Mouse (Mus musculus) neural tube, postnatal 0 days (tissue): ENCODE measurements around the gene Chic1. TPM values are rescaled to one million over a fixed set of nuclear protein-coding genes. Genes with fewer than 3 reads are reported as not detected.

Source experiments
- polyA plus RNA-seq: library from polyadenylated mRNA; unstranded; fragments of >200 nt; fragmentation: Nextera tagmentation; extraction: Ambion mirVana; gene quantifications from 2 replicates; pipeline ENCODE4 v1.2.1, GENCODE M21; 2015

Gene Chic1
- 5.0 and 5.3 TPM in 2 replicates for polyA plus RNA-seq

DNA sequence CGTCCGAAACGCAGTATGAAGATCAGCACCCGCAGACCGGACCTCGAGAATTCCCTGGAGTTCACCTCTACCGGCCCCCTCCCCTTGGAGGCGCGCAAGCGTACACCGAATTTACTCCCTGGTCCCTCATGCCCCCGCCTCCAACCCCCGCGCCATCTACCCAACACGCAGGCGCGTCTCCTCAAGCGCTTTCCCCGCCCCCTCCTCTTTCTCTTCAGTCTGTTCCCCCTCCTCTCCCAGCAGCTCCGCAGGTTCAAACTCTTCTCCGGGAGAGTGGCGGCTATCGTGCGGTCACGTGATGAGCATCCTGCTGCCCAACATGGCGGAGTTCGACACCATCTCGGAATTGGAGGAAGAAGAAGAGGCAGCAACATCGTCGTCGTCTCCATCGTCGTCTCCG, at the start of gene Chic1:
TSS of gene Chic1 (plus strand) at position 190 of the 400 bp plus-strand sequence.

DNA sequence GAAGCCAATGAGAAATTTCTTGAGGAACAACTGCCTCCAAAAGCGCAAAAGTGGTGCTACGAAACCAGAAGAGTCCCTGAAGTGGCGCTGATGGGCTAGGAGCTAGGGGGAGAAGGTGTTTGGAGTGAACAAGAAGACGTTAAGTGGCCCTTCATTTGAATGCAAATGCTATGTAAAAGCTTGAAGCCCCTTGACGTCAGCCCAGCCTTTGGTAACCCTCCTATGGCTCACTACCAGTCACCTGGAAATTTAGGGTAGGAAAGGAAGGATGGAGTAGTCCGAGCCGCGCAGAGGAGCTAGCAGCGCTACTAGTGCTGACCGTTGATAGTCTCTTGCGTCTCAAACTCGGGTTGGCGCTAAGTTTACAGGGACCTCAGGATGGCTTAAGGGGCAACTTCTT, 35.1 kb upstream of the Chic1 start, which contains the start of gene Cdx4:
TSS of gene Cdx4 (plus strand) at position 253 of the 400 bp plus-strand sequence.

DNA sequence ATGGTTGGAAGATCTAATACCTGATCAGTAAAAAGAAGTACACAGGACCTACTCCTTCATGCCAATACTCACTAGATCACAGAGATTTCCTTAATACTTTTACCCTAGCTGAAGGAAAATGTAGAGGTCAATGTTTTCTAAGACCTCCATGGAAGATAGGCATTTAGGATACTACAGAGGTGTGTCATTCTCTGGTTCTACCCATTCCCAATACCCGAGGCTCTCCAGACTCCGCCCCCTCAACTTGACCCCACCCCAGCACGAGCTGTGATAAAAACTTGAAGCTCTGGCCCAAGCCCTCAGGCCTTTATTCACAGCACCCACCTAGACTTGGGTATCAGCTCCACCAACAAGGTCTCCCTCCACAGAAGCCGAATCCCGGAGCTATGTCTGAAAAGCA, 57.9 kb downstream of the Chic1 start, which contains the start of gene Tsx:
TSS of gene Tsx (plus strand) at position 301 of the 400 bp plus-strand sequence.

DNA sequence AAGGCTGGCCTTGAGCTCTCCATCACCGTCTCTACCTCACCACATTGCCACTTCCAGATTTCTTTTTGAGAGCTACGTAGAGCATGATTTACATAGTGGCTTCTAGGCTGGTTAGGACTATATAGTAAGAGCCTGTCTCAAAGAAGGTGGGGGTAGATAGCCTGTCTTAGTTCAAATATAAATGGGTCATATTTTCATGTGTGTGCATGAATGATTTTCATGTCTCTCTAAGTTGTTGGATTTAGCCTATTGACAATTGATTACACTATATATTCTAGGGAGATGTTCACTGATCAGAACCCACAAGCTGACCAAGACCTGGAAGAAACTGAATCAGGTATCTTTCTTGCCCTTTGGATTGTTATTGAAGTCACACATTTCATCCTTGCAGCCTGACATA, 65.4 kb downstream of the Chic1 start, which contains the start of gene Gm26992:
TSS of gene Gm26992 (plus strand) at position 301 of the 400 bp plus-strand sequence.

Other genes with a start within 250 kb of the Chic1 start
- gene Nap1l2, start 169.8 kb upstream of the Chic1 start, polyA plus RNA-seq, result 120 TPM in 2 replicates
- gene Cdx4, start 35.1 kb upstream of the Chic1 start, polyA plus RNA-seq, result not detected in 2 replicates
- 0.26 and 0.29 TPM in 2 replicates for gene Tsx, start 58.0 kb downstream of the Chic1 start, polyA plus RNA-seq
- 0.54 TPM in 1 of 2 replicates, not detected in the other for gene Gm26992, start 65.5 kb downstream of the Chic1 start, polyA plus RNA-seq